Mouse (Mus musculus) cerebellum, adult 18-20 months (tissue): Measurements from ENCODE around the gene Mpeg1.
A peak's percentile ranks its signal among the peaks of the same experiment; 100 is the strongest.

Experiments used
- DNase-seq, 2 experiments: peaks; one replicate each; pipeline ENCODE4 v3.0.0; 2021

The Mpeg1 gene

GRCm38 (mm10) chr19:12460282-12461249 lies at the start of gene Mpeg1:
TSS of gene Mpeg1 (plus strand) at chr19:12460779.
- no peak for DNase-seq

- DNase-seq, result no peak
Measured at GRCm38 (mm10) chr19:12413737-12414136, 46.8 kb upstream of the Mpeg1 start.

- DNase-seq, result no peak
Measured at GRCm38 (mm10) chr19:12417361-12417760, 43.2 kb upstream of the Mpeg1 start, which contains the start of gene Olfr1441. TSS of gene Olfr1441 (plus strand) at chr19:12417433.

GRCm38 (mm10) chr19:12418312-12418711 lies 42.3 kb upstream of the Mpeg1 start:
- DNase-seq, result no peak

GRCm38 (mm10) chr19:12420555-12420954 lies 40.0 kb upstream of the Mpeg1 start:
- DNase-seq, result no peak

- no peak for DNase-seq
Measured at GRCm38 (mm10) chr19:12421680-12422079, 38.9 kb upstream of the Mpeg1 start.

GRCm38 (mm10) chr19:12427101-12427500 lies 33.5 kb upstream of the Mpeg1 start:
- DNase-seq, result no peak

GRCm38 (mm10) chr19:12427605-12428004 lies 33.0 kb upstream of the Mpeg1 start, which contains the start of gene Pfpl:
TSS of gene Pfpl (plus strand) at chr19:12427905.
- DNase-seq, result no peak

GRCm38 (mm10) chr19:12433033-12433432 lies 27.5 kb upstream of the Mpeg1 start:
- peak; percentile 9 to 17 for DNase-seq

- DNase-seq, result no peak
Measured at GRCm38 (mm10) chr19:12435011-12435416, 25.6 kb upstream of the Mpeg1 start.

GRCm38 (mm10) chr19:12435750-12436524 lies 24.6 kb upstream of the Mpeg1 start:
- DNase-seq, result no peak

GRCm38 (mm10) chr19:12439581-12439980 lies 21.0 kb upstream of the Mpeg1 start:
- no peak for DNase-seq

- no peak for DNase-seq
Measured at GRCm38 (mm10) chr19:12440103-12440725, 20.4 kb upstream of the Mpeg1 start.

- no peak for DNase-seq
Measured at GRCm38 (mm10) chr19:12442560-12442959, 18.0 kb upstream of the Mpeg1 start.

GRCm38 (mm10) chr19:12445014-12445413 lies 15.6 kb upstream of the Mpeg1 start:
- DNase-seq, result no peak

- DNase-seq, result no peak
Measured at GRCm38 (mm10) chr19:12457401-12458066, 3.0 kb upstream of the Mpeg1 start.

- DNase-seq, result no peak
Measured at GRCm38 (mm10) chr19:12459516-12459915, 1.1 kb upstream of the Mpeg1 start.

GRCm38 (mm10) chr19:12462851-12463721 lies 2.5 kb downstream of the Mpeg1 start:
- no peak for DNase-seq

GRCm38 (mm10) chr19:12463722-12464035 lies 3.1 kb downstream of the Mpeg1 start:
- DNase-seq, result no peak

- no peak for DNase-seq
Measured at GRCm38 (mm10) chr19:12464127-12464526, 3.5 kb downstream of the Mpeg1 start.

GRCm38 (mm10) chr19:12464674-12465073 lies 4.1 kb downstream of the Mpeg1 start:
- DNase-seq, result no peak
